Mouse (Mus musculus) forebrain, postnatal 0 days (tissue): ENCODE data around the gene Hoxb5. TPM values are rescaled to one million over a fixed set of nuclear protein-coding genes. Genes with fewer than 3 reads are reported as not detected.
A peak's percentile ranks its signal among the peaks of the same experiment; 100 is the strongest.

ENCODE experiments used
- ATAC-seq: fragments of 200-750 bp; cut with Nextera tagmentation; 2 replicates; pipeline ENCODE4 v1.8.0; 2017; ENCODE audit warnings: mild to moderate bottlenecking, moderate library complexity
- DNase-seq: peaks from one replicate; pipeline ENCODE4 v3.0.0-alpha.2; 2015
- H3K27ac ChIP-seq: fragments of 300-500 bp; sonication (generic); 2 replicates; pipeline ENCODE4 v1.5.1; 2014; ENCODE audit warnings: low read depth, mild to moderate bottlenecking, antibody characterized with exemption, low read length, moderate library complexity, mixed read lengths
- H3K27me3 ChIP-seq: fragments of 300-500 bp; sonication (generic); 2 replicates; pipeline ENCODE4 v1.6.1; 2014; ENCODE audit warnings: mild to moderate bottlenecking, low read length, mixed read lengths; ENCODE audit not compliant: insufficient read depth
- H3K36me3 ChIP-seq: fragments of 300-500 bp; sonication (generic); 2 replicates; pipeline ENCODE4 v1.6.1; 2014; ENCODE audit warnings: mild to moderate bottlenecking, moderate library complexity; ENCODE audit not compliant: insufficient read depth
- H3K4me1 ChIP-seq: fragments of 300-500 bp; sonication (generic); 2 replicates; pipeline ENCODE4 v1.6.1; 2014; ENCODE audit warnings: antibody characterized with exemption; ENCODE audit not compliant: insufficient read depth
- H3K4me2 ChIP-seq: fragments of 300-500 bp; sonication (generic); 2 replicates; pipeline ENCODE4 v1.6.1; 2014; ENCODE audit warnings: low read depth, mild to moderate bottlenecking, moderate library complexity
- H3K4me3 ChIP-seq: fragments of 300-500 bp; sonication (generic); 2 replicates; pipeline ENCODE4 v1.5.1; 2014; ENCODE audit warnings: low read depth, low read length, mixed read lengths
- H3K9ac ChIP-seq: fragments of 300-500 bp; sonication (generic); 2 replicates; pipeline ENCODE4 v1.6.1; 2014; ENCODE audit warnings: mild to moderate bottlenecking
- H3K9me3 ChIP-seq: fragments of 300-500 bp; sonication (generic); 2 replicates; pipeline ENCODE4 v1.6.1; 2016; ENCODE audit warnings: low read length
- CTCF ChIP-seq: sonication (generic); IDR thresholded peaks from 2 replicates; pipeline ENCODE4 v1.5.1; 2016; ENCODE audit warnings: antibody characterized with exemption, control low read depth, low read depth
- WGBS: fragments of 180-500 bp; shearing (Covaris S2); extraction: QIAGEN DNeasy Blood & Tissue Kit; methylation state at CpG from one replicate; pipeline ENCODE4 v1.1.7; 2014; 5-methylcytosine and 5-hydroxymethylcytosine counted together
- polyA plus RNA-seq: library from polyadenylated mRNA; unstranded; fragments of >200 nt; fragmentation: Nextera tagmentation; extraction: Ambion mirVana; gene quantifications from 2 replicates; pipeline ENCODE4 v1.2.1, GENCODE M21; 2015
- total RNA-seq: library from RNA; depleted of rRNA; stranded (reverse); fragments of >200 nt; gene quantifications from 2 replicates; pipeline ENCODE4 v1.2.3, GENCODE M21; 2014

Hoxb5 gene
- total and polyA plus RNA-seq, 2 experiments from 2014 or later, result not detected

GRCm38 (mm10) chr11:96279421-96280233 lies 23.5 kb upstream of the Hoxb5 start:
- 2% methylated on average over 31 of the region's 31 CpGs for WGBS
- H3K27me3 ChIP-seq, result peaks cover 97% of the 10 kb centered on the region
- no peaks in the 10 kb centered on the region for H3K9me3 ChIP-seq
- no peak for ATAC-seq
- no peak for TF ChIP-seq CTCF
- H3K4me3 ChIP-seq, result no peak overlapping the region
- no peak overlapping the region for H3K27ac ChIP-seq
- no peaks in the 10 kb centered on the region for H3K36me3 ChIP-seq
- H3K4me1 ChIP-seq, result no peaks in the 10 kb centered on the region
- no peak overlapping the region for H3K4me2 ChIP-seq
- DNase-seq, result no peak
- no peak overlapping the region for H3K9ac ChIP-seq

GRCm38 (mm10) chr11:96280399-96281378 lies 22.4 kb upstream of the Hoxb5 start:
- no peaks in the 10 kb centered on the region for H3K9me3 ChIP-seq
- 11% methylated on average over 8 of the region's 8 CpGs for WGBS
- no peak overlapping the region for H3K4me2 ChIP-seq
- H3K36me3 ChIP-seq, result no peaks in the 10 kb centered on the region
- no peak for DNase-seq
- ATAC-seq, result no peak
- H3K9ac ChIP-seq, result no peak overlapping the region
- H3K4me1 ChIP-seq, result no peaks in the 10 kb centered on the region
- no peak for TF ChIP-seq CTCF
- H3K27ac ChIP-seq, result no peak overlapping the region
- H3K4me3 ChIP-seq, result no peak overlapping the region
- H3K27me3 ChIP-seq, result peaks cover 97% of the 10 kb centered on the region

- H3K27me3 ChIP-seq, result peaks cover 97% of the 10 kb centered on the region
- H3K4me2 ChIP-seq, result no peak overlapping the region
- TF ChIP-seq CTCF, result no peak
- H3K27ac ChIP-seq, result no peak overlapping the region
- no peaks in the 10 kb centered on the region for H3K36me3 ChIP-seq
- no peaks in the 10 kb centered on the region for H3K9me3 ChIP-seq
- H3K4me3 ChIP-seq, result no peak overlapping the region
- DNase-seq (no peak), ATAC-seq (no peak)
- 5% methylated on average over 18 of the region's 18 CpGs for WGBS
- no peaks in the 10 kb centered on the region for H3K4me1 ChIP-seq
- H3K9ac ChIP-seq, result no peak overlapping the region
Observed at GRCm38 (mm10) chr11:96281396-96281795, 21.7 kb upstream of the Hoxb5 start.

- H3K4me1 ChIP-seq, result no peaks in the 10 kb centered on the region
- H3K9me3 ChIP-seq, result no peaks in the 10 kb centered on the region
- no peaks in the 10 kb centered on the region for H3K36me3 ChIP-seq
- H3K9ac ChIP-seq, result no peak within 1 kb of the TSS
- DNase-seq, result peak; percentile 31
- peaks cover 97% of the 10 kb centered on the region for H3K27me3 ChIP-seq
- no peak for TF ChIP-seq CTCF
- ATAC-seq, result no peak
- no peak within 1 kb of the TSS for H3K27ac ChIP-seq
- H3K4me3 ChIP-seq, result no peak within 1 kb of the TSS
- 1% methylated on average over 27 of the region's 27 CpGs for WGBS
- H3K4me2 ChIP-seq, result no peak within 1 kb of the TSS
Observed at GRCm38 (mm10) chr11:96281855-96282570, 21.1 kb upstream of the Hoxb5 start, which contains the start of gene Hoxb8. Gene Hoxb8, plus strand, starts transcription at chr11:96281905.

GRCm38 (mm10) chr11:96282795-96283430 lies 20.2 kb upstream of the Hoxb5 start:
- no peak for DNase-seq
- ATAC-seq, result no peak
- Histone ChIP-seq H3K4me3 (no peak overlapping the region), H3K9me3 (no peaks in the 10 kb centered on the region), H3K27me3 (peaks cover 97% of the 10 kb centered on the region), H3K4me2 (no peak overlapping the region), H3K36me3 (no peaks in the 10 kb centered on the region), H3K4me1 (no peaks in the 10 kb centered on the region), H3K27ac (no peak overlapping the region), H3K9ac (no peak overlapping the region)
- WGBS, result 2% methylated on average over 49 of the region's 49 CpGs
- no peak for TF ChIP-seq CTCF

GRCm38 (mm10) chr11:96284041-96284749 lies 18.9 kb upstream of the Hoxb5 start:
- 2% methylated on average over 48 of the region's 49 CpGs for WGBS
- no peak overlapping the region for H3K27ac ChIP-seq
- no peak; the same call in 1 of the 2 replicates for ATAC-seq

More at GRCm38 (mm10) chr11:96284041-96284749, 18.9 kb upstream of the Hoxb5 start:
- DNase-seq, result peak; percentile 51
- Histone ChIP-seq H3K4me2 (peak overlapping the region; percentile 44), H3K36me3 (no peaks in the 10 kb centered on the region), H3K27me3 (peaks cover 97% of the 10 kb centered on the region), H3K9me3 (no peaks in the 10 kb centered on the region), H3K4me3 (no peak overlapping the region), H3K4me1 (no peaks in the 10 kb centered on the region), H3K9ac (no peak overlapping the region)
- peak; percentile 43 for TF ChIP-seq CTCF
